Mouse (Mus musculus): ENCODE data around the gene Pmel. TPM values are rescaled to one million over a fixed set of nuclear protein-coding genes. Genes with fewer than 3 reads are reported as not detected.

The Pmel gene
- polyA plus RNA-seq, 1 experiment from 2014 or later: 0.49 TPM

DNA sequence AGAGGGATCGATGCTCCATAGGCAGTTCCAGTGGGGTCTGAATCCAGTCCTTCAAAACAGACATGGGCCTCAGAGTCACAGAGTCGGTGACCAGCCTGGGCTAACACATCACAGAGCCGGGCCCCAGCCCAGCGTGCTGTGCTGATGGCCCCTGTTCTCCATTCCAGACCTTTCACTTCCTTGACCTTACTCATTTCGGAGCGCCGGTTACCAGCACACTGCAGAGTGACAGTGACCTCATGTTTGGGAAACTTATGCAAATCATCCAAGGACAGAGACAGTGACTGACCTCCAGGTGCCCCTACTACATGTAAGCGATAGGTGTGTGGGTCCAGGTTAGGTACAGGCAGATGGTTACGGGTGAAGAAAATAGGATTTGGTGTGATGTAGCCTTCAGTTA is 32.8 kb upstream of the Pmel start:
- peaks cover 10% of the 10 kb centered on the region; the same call in 1 of the 2 replicates for H3K36me3 ChIP-seq
- WGBS: 95% methylated on average over 9 of the region's 9 CpGs

GRCm38 (mm10) chr10:128673763-128674468 is 30.1 kb upstream of the Pmel start, which contains the start of gene Suox:
Gene Suox (minus strand): TSS chr10:128674073.
- peak within 1 kb of the TSS; percentile 89 for H3K4me2 ChIP-seq
- peaks cover 10% of the 10 kb centered on the region; the same call in 1 of the 2 replicates for H3K36me3 ChIP-seq
- under 1% methylated on average over 60 of the region's 60 CpGs for WGBS
- H3K4me3 ChIP-seq (replicated peaks): peak within 1 kb of the TSS; percentile 71
- H3K9me3 ChIP-seq (replicated peaks): no peaks in the 10 kb centered on the region
- H3K9ac ChIP-seq (replicated peaks): peak within 1 kb of the TSS; percentile 65
- peak within 1 kb of the TSS; percentile 80 for H3K27ac ChIP-seq (replicated peaks)
- ATAC-seq (ENCODE audit: low FRiP score): peak; percentile 91
- H3K27me3 ChIP-seq (replicated peaks): no peaks in the 10 kb centered on the region
- peaks cover 18% of the 10 kb centered on the region for H3K4me1 ChIP-seq

More for the DNA sequence above, 32.8 kb upstream of the Pmel start:
- no peak overlapping the region for H3K4me2 ChIP-seq
- H3K4me1 ChIP-seq: peaks cover 30% of the 10 kb centered on the region
- H3K27ac ChIP-seq (replicated peaks): no peak overlapping the region
- H3K9me3 ChIP-seq (replicated peaks): no peaks in the 10 kb centered on the region
- no peak overlapping the region for H3K9ac ChIP-seq (replicated peaks)
- no peak for ATAC-seq (ENCODE audit: low FRiP score)
- no peak overlapping the region for H3K4me3 ChIP-seq (replicated peaks)
- no peaks in the 10 kb centered on the region for H3K27me3 ChIP-seq (replicated peaks)

DNA sequence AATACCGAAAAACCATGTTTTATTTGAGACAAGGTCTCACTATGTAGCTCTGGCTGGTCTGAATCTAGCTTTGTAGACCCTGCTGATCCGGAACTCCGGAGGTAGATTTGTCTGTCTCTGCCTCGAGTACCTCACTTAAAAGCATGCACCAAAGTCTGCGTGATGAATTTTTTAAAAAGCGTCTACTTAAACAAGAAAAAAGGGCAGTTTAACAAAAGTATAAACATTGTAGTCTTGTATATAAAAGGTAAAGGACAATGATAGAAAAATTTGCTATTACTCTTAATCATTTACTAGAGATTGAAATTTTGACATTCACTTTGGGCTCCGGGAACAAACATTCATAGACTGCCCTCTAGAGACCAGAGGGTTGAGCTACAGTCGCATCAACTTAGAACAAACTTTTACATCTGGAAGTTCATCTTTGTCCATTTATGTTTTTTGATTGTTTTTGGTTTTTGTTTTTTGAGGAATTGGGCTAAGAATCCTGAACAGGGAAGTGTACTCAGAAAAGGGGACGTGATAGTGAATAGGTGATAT is 29.5 kb upstream of the Pmel start:
- WGBS: 5% methylated on average over 9 of the region's 9 CpGs
- H3K27me3 ChIP-seq (replicated peaks): no peaks in the 10 kb centered on the region
- ATAC-seq (ENCODE audit: low FRiP score): peak; percentile 13; the same call in 1 of the 2 replicates

DNA sequence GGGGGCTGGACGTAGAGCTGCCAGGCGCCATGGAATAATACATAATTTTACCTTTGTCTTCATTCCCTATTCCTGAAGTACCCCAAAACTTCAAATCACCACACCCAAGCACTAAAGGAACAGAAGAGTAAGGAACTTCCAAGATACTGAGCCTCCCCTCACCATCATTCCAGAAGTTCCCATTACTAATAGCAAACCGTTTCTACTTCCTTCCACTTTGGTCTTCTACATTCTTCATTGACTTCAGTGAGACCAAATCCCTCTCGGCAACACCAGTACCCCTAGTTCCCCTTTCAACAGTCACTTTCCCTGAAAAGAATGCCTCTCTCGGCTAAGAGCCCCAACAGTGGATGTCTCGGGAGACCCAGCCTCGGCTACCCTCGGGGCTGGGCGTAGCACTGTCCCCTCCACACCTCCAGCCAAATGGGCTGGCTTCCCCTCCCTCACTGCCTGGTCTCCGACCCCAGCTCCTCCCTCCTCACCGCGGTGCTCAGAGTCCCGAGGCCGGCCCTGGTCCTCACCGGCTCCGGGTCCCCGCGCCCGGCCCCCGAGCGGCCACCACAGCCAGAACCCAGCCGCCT is 8.5 kb upstream of the Pmel start:
- no peaks in the 10 kb centered on the region for H3K9me3 ChIP-seq (replicated peaks)
- H3K4me1 ChIP-seq: peaks cover 22% of the 10 kb centered on the region
- no peak; the same call in 1 of the 2 replicates for ATAC-seq (ENCODE audit: low FRiP score)
- H3K9ac ChIP-seq (replicated peaks): peak overlapping the region; percentile 92
- no peaks in the 10 kb centered on the region for H3K36me3 ChIP-seq
- peak overlapping the region; percentile 99 for H3K27ac ChIP-seq (replicated peaks)
- H3K4me3 ChIP-seq (replicated peaks): peak overlapping the region; percentile 75
- no peaks in the 10 kb centered on the region for H3K27me3 ChIP-seq (replicated peaks)
- 2% methylated on average over 22 of the region's 22 CpGs for WGBS
- peak overlapping the region; percentile 72 for H3K4me2 ChIP-seq

More for the DNA sequence above, 29.5 kb upstream of the Pmel start:
- peaks cover 15% of the 10 kb centered on the region for H3K4me1 ChIP-seq
- peak overlapping the region; percentile 89 for H3K4me2 ChIP-seq
- H3K4me3 ChIP-seq (replicated peaks): peak overlapping the region; percentile 71
- no peaks in the 10 kb centered on the region for H3K9me3 ChIP-seq (replicated peaks)
- peaks cover 12% of the 10 kb centered on the region for H3K36me3 ChIP-seq
- H3K27ac ChIP-seq (replicated peaks): peak overlapping the region; percentile 80
- peak overlapping the region; percentile 65 for H3K9ac ChIP-seq (replicated peaks)

- no peaks in the 10 kb centered on the region for H3K27me3 ChIP-seq (replicated peaks)
- H3K4me3 ChIP-seq (replicated peaks): peak within 1 kb of the TSS; percentile 75
- H3K27ac ChIP-seq (replicated peaks): peak within 1 kb of the TSS; percentile 99
- H3K4me2 ChIP-seq: peak within 1 kb of the TSS; percentile 75
- H3K36me3 ChIP-seq: no peaks in the 10 kb centered on the region
- peak within 1 kb of the TSS; percentile 92 for H3K9ac ChIP-seq (replicated peaks)
- H3K4me1 ChIP-seq: peaks cover 22% of the 10 kb centered on the region
- WGBS: 1% methylated on average over 40 of the region's 40 CpGs
- ATAC-seq (ENCODE audit: low FRiP score): peak; percentile 99
- H3K9me3 ChIP-seq (replicated peaks): no peaks in the 10 kb centered on the region
Measured at GRCm38 (mm10) chr10:128695992-128696807, 7.8 kb upstream of the Pmel start, which contains the start of gene Rab5b. Gene Rab5b (minus strand): TSS chr10:128696264.

DNA sequence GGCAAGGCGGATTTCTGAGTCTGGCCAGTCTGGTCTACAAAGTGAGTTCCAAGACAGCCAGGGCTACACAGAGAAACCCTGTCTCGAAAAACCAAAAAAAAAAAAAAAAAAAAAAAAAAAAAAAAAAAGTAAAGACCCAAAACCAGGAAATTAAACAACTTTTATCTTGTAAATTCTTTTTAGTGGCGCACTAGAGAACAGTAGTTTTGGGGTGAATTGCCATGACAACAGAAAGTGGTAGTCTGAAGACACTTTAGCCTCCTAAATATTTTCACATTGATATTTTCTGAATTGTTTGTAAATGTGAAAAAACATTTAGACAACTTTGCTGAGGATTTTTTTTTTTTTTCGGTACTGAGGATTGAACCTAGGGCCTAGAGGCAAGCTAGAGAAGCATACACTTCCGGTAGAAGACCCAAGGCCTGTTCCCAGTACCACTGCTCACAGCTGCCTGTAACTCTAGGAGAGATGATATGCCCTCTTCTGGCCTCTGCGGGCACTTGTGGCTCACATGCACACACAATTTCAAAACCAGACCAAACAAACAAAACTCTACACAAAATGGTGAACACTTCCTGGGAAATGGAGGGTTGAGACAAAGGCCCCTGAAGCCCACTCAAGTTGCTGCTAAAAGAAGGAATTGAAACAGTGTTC is 6.8 kb upstream of the Pmel start:
- H3K36me3 ChIP-seq: no peaks in the 10 kb centered on the region
- peak overlapping the region; percentile 75 for H3K4me2 ChIP-seq
- peak overlapping the region; percentile 86 for H3K27ac ChIP-seq (replicated peaks)
- H3K4me3 ChIP-seq (replicated peaks): peak overlapping the region; percentile 75; the same call in 1 of the 2 replicates
- H3K9ac ChIP-seq (replicated peaks): no peak overlapping the region
- H3K27me3 ChIP-seq (replicated peaks): no peaks in the 10 kb centered on the region
- peaks cover 22% of the 10 kb centered on the region for H3K4me1 ChIP-seq
- H3K9me3 ChIP-seq (replicated peaks): no peaks in the 10 kb centered on the region
- no peak for ATAC-seq (ENCODE audit: low FRiP score)
- WGBS: 91% methylated on average over 6 of the region's 6 CpGs

- H3K4me3 ChIP-seq (replicated peaks): no peak overlapping the region
- no peaks in the 10 kb centered on the region for H3K9me3 ChIP-seq (replicated peaks)
- no peaks in the 10 kb centered on the region for H3K27me3 ChIP-seq (replicated peaks)
- H3K4me2 ChIP-seq: no peak overlapping the region
- no peaks in the 10 kb centered on the region for H3K36me3 ChIP-seq
- ATAC-seq (ENCODE audit: low FRiP score): no peak
- no peak overlapping the region for H3K27ac ChIP-seq (replicated peaks)
- no peak overlapping the region for H3K9ac ChIP-seq (replicated peaks)
- peaks cover 22% of the 10 kb centered on the region for H3K4me1 ChIP-seq
- 94% methylated on average over 5 of the region's 5 CpGs for WGBS
Measured at GRCm38 (mm10) chr10:128699006-128699405, 5.0 kb upstream of the Pmel start.

GRCm38 (mm10) chr10:128699611-128700010 is 4.4 kb upstream of the Pmel start:
- WGBS: 85% methylated on average over 11 of the region's 11 CpGs
- Histone ChIP-seq H3K27me3 (replicated peaks) (no peaks in the 10 kb centered on the region), H3K27ac (replicated peaks) (no peak overlapping the region), H3K4me1 (peaks cover 23% of the 10 kb centered on the region), H3K4me3 (replicated peaks) (no peak overlapping the region), H3K36me3 (no peaks in the 10 kb centered on the region), H3K9me3 (replicated peaks) (no peaks in the 10 kb centered on the region), H3K9ac (replicated peaks) (no peak overlapping the region), H3K4me2 (no peak overlapping the region)
- ATAC-seq (ENCODE audit: low FRiP score): no peak

GRCm38 (mm10) chr10:128700712-128701111 is 3.3 kb upstream of the Pmel start:
- Histone ChIP-seq H3K36me3 (no peaks in the 10 kb centered on the region), H3K9ac (replicated peaks) (no peak overlapping the region), H3K9me3 (replicated peaks) (no peaks in the 10 kb centered on the region), H3K4me1 (peaks cover 22% of the 10 kb centered on the region), H3K27me3 (replicated peaks) (no peaks in the 10 kb centered on the region), H3K4me2 (no peak overlapping the region), H3K27ac (replicated peaks) (no peak overlapping the region), H3K4me3 (replicated peaks) (no peak overlapping the region)
- WGBS: 95% methylated on average over 5 of the region's 5 CpGs
- ATAC-seq (ENCODE audit: low FRiP score): no peak

- Histone ChIP-seq H3K9ac (replicated peaks) (no peak overlapping the region), H3K27ac (replicated peaks) (no peak overlapping the region), H3K27me3 (replicated peaks) (no peaks in the 10 kb centered on the region), H3K4me3 (replicated peaks) (no peak overlapping the region), H3K4me2 (no peak overlapping the region), H3K36me3 (no peaks in the 10 kb centered on the region), H3K4me1 (peaks cover 20% of the 10 kb centered on the region), H3K9me3 (replicated peaks) (no peaks in the 10 kb centered on the region)
- no peak for ATAC-seq (ENCODE audit: low FRiP score)
- 78% methylated on average over 6 of the region's 6 CpGs for WGBS
Measured at GRCm38 (mm10) chr10:128702328-128703007, 1.5 kb upstream of the Pmel start.

Measured in neural tube, embryonic 15.5 days (tissue).